Mouse (Mus musculus) brain, embryonic 14.5 days (tissue): ENCODE results near the gene Sema4g. TPM values are rescaled to one million over a fixed set of nuclear protein-coding genes. Genes with fewer than 3 reads are reported as not detected.

Source experiments
- DNase-seq: peaks from one replicate; pipeline ENCODE4 v3.0.0-alpha.2; 2011; ENCODE audit warnings: low read depth
- CTCF ChIP-seq: fragments of 200-500 bp; IDR thresholded peaks from 2 replicates; pipeline ENCODE4 v1.5.1; 2012; ENCODE audit warnings: inconsistent platforms, mild to moderate bottlenecking, moderate library complexity, borderline replicate concordance; ENCODE audit not compliant: insufficient read depth, insufficient read length; ENCODE audit errors: extremely low read depth
- POLR2A ChIP-seq: fragments of 200-500 bp; IDR thresholded peaks from 2 replicates; pipeline ENCODE4 v1.6.1; 2012; ENCODE audit warnings: mild to moderate bottlenecking, inconsistent platforms, borderline replicate concordance; ENCODE audit not compliant: poor library complexity, insufficient read depth, insufficient read length, severe bottlenecking; ENCODE audit errors: extremely low read depth
- polyA plus RNA-seq: library from polyadenylated mRNA; depleted of rRNA; stranded (reverse); fragments of >200 nt; gene quantifications from 2 replicates; pipeline ENCODE4 v1.2.3, GENCODE M21; 2012; rRNA removed

The Sema4g gene
- polyA plus RNA-seq, 1 experiment: 172 TPM

DNA sequence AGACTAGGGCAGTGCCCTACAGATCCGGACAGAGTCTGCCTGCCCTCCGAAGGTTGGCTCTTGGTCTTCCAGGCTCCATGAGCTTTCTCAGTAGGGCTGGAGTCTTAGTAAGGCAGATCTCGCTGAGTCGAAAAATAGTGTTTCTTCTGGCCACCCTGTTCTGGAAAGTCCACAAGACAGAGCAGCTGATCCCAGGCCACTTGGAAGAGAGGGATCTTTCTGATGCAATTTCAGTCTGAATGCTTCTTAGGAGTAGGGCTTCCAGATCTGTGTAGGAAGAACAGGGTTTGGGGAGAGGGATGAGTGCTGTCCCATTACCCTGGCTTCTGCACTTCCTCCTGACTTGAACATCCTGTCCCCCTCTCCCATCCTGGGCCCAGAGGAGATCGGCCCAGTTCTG lies 56.8 kb downstream of the Sema4g start, which contains the start of gene Pdzd7:
Gene Pdzd7 (minus strand): TSS at position 67 of the 400 bp plus-strand sequence.
- no peak for DNase-seq
- no peak for TF ChIP-seq POLR2A
- no peak for TF ChIP-seq CTCF

DNA sequence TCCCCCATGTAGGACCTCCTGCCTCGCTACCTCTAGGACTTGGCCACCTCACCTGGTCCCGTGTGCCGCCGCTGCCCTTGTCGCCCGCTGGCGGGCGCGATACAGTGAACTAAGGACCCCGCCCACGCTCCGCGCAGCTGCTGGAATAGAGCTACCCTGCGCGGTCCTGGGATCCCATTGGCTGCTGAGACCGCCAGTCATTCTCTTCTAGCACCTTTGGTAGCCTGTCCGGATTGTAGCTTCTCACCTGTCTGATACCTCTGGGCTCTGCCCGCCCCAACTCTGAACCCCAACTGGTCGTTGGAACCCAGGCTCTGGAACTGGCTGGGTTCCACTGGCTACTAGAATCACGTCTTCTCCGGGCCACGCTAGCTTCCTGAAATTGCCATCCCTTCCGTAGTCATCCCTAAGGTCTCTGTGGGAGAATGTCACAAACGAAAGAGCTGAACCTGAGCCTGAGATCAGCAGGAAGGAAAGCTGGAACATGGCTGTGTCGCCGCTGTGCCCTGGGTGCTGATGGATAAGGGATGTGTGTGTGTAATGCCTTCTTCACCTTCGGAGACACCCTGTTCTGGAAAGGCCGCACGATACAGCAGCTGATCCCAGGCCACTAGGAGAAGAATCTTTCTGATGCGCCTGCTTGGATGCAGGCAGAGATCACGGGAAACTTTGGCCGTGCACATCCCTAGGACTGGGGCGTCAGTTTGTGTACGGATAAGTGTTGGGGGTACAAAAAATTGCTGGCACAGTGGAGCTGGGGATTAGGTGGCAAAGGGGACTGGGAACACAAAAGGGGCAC lies 57.8 kb downstream of the Sema4g start:
- peak; percentile 93 for DNase-seq
- TF ChIP-seq POLR2A: no peak

DNA sequence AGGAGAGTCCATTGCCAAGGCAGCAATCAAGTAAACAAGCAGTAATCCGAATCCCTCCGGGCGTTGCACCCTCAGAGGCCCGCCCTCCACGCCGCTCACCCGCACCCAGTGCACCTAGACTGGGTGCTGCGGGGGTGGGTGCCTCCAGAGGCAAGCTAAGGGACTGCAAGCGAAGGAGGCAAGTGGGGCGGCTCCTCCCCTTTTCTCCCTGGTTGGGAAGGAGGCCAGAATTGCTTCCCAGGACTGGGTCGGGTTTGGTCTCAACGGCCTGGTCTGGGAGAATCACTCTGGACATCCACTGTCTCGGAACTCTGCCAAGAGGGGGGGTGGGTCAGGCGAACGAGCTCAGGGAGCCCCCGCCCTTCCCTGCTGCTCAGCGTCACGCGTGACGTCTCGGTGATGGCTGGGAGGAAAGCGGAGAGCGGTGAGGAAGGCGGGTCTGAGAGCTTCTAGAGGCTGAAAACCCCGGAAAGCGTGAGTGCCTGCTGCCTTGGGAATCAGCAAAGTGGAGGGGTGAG lies 58.6 kb downstream of the Sema4g start, which contains the start of gene Sfxn3:
Gene Sfxn3 (plus strand): TSS at position 87 of the 518 bp plus-strand sequence.
- DNase-seq: peak; percentile 95
- TF ChIP-seq CTCF: peak; percentile 72
- peak; percentile 50; the same call in 1 of the 2 replicates for TF ChIP-seq POLR2A

DNA sequence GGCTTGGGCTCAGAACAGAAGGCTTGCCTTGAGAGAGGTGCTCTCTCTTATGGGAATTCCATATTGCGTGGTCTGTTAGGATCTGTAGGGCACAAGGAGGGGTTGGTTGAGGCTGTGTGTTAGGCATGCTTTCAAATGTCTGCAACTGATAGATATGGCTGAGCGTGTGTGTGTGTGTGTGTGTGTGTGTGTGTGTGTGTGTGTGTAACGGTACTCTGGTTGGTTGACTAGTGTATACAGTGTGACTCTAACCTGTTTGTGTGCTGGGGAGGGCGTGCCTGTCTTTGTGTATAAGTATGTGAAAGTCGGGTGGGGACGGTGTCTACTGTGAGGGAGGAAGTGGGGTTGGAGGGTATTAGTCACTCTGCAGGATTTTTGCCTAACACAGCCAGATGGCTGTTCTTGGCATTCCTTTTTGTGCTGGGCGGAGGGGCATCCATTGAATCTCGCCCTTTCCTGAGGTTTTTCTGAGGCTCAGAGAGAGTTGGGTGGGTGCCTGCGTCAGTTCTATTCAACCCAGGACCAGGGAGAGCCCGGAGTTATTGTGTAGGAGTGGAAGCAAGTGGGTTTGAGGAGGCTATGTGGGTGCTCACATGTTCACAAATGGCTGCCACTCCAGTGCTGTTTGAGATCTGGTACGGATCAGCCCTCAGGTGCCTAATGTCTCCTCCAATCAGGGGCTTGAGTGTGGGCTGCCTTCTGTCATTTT lies 59.2 kb downstream of the Sema4g start:
- TF ChIP-seq CTCF: no peak
- no peak for TF ChIP-seq POLR2A
- peak; percentile 70 for DNase-seq

DNA sequence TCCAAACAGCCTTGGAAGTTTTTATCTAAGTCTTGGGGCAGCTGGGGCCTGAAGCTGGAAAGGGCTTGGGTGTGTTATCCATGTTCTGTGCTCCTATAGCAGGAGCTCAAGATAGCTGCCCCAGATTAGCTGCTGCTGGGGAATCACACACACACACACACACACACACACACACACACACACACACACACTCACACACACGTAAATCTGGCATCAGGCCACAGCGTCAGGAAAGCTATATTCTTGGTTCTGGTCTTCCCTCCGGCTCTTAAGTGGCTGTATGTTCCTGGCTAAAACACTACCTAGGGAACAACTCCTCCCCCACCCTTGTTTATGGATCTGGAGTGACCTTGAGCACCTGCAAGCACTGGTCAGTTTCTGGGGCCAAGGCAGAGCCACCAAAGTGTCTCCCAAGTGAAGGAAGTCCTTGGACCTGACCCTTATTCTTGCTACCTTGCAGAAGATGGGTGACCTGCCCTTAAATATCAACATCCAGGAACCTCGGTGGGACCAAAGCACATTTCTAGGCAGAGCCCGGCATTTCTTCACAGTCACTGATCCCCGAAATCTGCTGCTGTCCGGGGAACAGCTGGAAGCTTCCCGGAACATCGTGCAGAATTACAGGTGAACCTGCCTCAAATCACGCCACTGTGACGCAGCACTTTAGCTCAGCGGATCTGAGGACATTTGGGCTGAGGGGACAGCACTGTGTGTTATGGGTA lies 59.9 kb downstream of the Sema4g start:
- TF ChIP-seq CTCF: no peak
- no peak for TF ChIP-seq POLR2A
- no peak for DNase-seq

DNA sequence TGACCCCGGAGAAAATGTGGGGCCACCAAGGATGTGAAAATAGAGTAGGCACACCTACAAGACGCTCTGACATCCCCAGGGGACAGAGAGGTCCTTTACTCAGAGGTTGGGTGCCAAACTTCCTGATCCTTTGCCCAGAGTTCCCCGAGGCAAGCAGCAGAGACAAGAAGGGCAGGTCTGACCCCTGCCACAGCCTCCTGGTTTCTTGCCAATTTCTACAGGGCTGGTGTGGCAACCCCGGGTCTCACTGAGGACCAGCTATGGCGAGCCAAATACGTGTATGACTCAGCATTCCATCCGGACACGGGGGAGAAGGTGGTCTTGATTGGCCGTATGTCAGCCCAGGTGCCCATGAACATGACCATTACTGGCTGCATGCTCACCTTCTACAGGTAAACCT lies 60.6 kb downstream of the Sema4g start:
- DNase-seq: no peak
- TF ChIP-seq POLR2A (no peak), CTCF (no peak)

Other genes starting within 250 kb of the Sema4g start
- gene Pax2, start 233.1 kb upstream of the Sema4g start, polyA plus RNA-seq: 1.9 and 20.3 TPM in 2 replicates
- gene Slf2, start 58.0 kb upstream of the Sema4g start, polyA plus RNA-seq: 49.0 and 51.3 TPM in 2 replicates
- 15.6 and 16.5 TPM in 2 replicates for gene Twnk, start 16.6 kb downstream of the Sema4g start, polyA plus RNA-seq
- gene Mrpl43, start 17.3 kb downstream of the Sema4g start, polyA plus RNA-seq: 96.2 and 115 TPM in 2 replicates
- 39.9 and 40.6 TPM in 2 replicates for gene Lzts2, start 25.3 kb downstream of the Sema4g start, polyA plus RNA-seq
- 8.8 and 9.8 TPM in 2 replicates for gene Pdzd7, start 56.6 kb downstream of the Sema4g start, polyA plus RNA-seq
- 83.3 and 93.1 TPM in 2 replicates for gene Sfxn3, start 58.4 kb downstream of the Sema4g start, polyA plus RNA-seq
- 1.5 and 3.0 TPM in 2 replicates for gene Kazald1, start 86.1 kb downstream of the Sema4g start, polyA plus RNA-seq
- gene Tlx1, start 161.6 kb downstream of the Sema4g start, polyA plus RNA-seq: 0.83 and 3.4 TPM in 2 replicates
- 0.97 and 8.4 TPM in 2 replicates for gene Lbx1, start 246.7 kb downstream of the Sema4g start, polyA plus RNA-seq